10 mouse cellular contexts compared by ENCODE assay signal in genomic region chr2:32191872-32192507, GRCm38 (mm10). TPM values are rescaled to one million over a fixed set of nuclear protein-coding genes. Genes with fewer than 3 reads are reported as not detected.
DNase-seq lines count a peak whose midpoint lies in the region; ATAC-seq and TF ChIP-seq lines count a peak whose summit lies in the region.
"Had no signal": no experiment of that assay in that cellular context is flagged by ENCODE, and none has a peak within 500 bp of the region (broad histone marks: within the 10 kb centered on the region; RNA-seq: fewer than 3 reads in every experiment).

No protein-coding gene starts in this region.

- no peak for ATAC-seq in G1E (ENCODE audit: extremely low read depth, insufficient number of reproducible peaks, low FRiP score, poor library complexity, severe bottlenecking)

- 72% methylated on average over 18 of the region's 18 CpGs for WGBS in lung, adult 2 months

- H3K4me1 ChIP-seq in G1E (ENCODE audit: insufficient read depth, low read depth, low read length): peaks cover 18% of the 10 kb centered on the region
- H3K4me1 ChIP-seq in lung, adult 2 months (ENCODE audit: control insufficient read depth, insufficient read depth, low read length): peaks cover 5% of the 10 kb centered on the region
- H3K4me1 ChIP-seq: neural tube, embryonic 12.5 days had no signal

- no peaks in the 10 kb centered on the region for H3K27me3 ChIP-seq in G1E (ENCODE audit: insufficient read depth, low read length)
- no peaks in the 10 kb centered on the region for H3K27me3 ChIP-seq in splenic B cell, adult 2 months (ENCODE audit: control insufficient read depth, insufficient read depth, low read length, poor library complexity, severe bottlenecking)
- H3K27me3 ChIP-seq: embryonic facial prominence, embryonic 15.5 days; neural tube, embryonic 12.5 days had no signal

- DNase-seq in layer of hippocampus, postnatal 10 days (ENCODE audit: low spot score in 2 of 2): peak; percentile 48 to 60
- DNase-seq in layer of hippocampus, adult 11-12 months (ENCODE audit: low spot score): no peak
- peak; percentile 53 for DNase-seq in G1E (ENCODE audit: low spot score)
- peak; percentile 82 for DNase-seq in cerebellum, adult 9-10 months
- DNase-seq in heart, postnatal 4 days: peak; percentile 81
- DNase-seq in lung, adult 2 months: peak; percentile 64
- peak; percentile 80 for DNase-seq in splenic B cell, adult 2 months (ENCODE audit: low read depth, low spot score)
- no peak for DNase-seq in layer of hippocampus, adult 18-20 months (ENCODE audit: low spot score in 2 of 2)

- H3K4me3 ChIP-seq in G1E (ENCODE audit: low read depth, low read length): no peak overlapping the region
- H3K4me3 ChIP-seq in lung, adult 2 months (replicated peaks; ENCODE audit: extremely low read depth, low read depth, low read length): no peak overlapping the region
- H3K4me3 ChIP-seq: embryonic facial prominence, embryonic 15.5 days; neural tube, embryonic 12.5 days had no signal

- TF ChIP-seq POLR2A in lung, adult 2 months (IDR thresholded peaks at IDR 0.05; ENCODE audit: borderline replicate concordance, extremely low read depth, low read depth, low read length): no peak

- TF ChIP-seq CTCF in G1E (IDR thresholded peaks at IDR 0.05; ENCODE audit: low read depth, low read length): no peak
- TF ChIP-seq CTCF in lung, adult 2 months (IDR thresholded peaks at IDR 0.05; ENCODE audit: insufficient read depth, low read length): peak; percentile 67

- peaks cover 97% of the 10 kb centered on the region for H3K36me3 ChIP-seq in G1E (replicated peaks)
- peaks cover 13% of the 10 kb centered on the region for H3K36me3 ChIP-seq in splenic B cell, adult 2 months (ENCODE audit: control insufficient read depth, insufficient read depth, low read length, poor library complexity, severe bottlenecking)

- no peaks in the 10 kb centered on the region for H3K9me3 ChIP-seq in G1E (replicated peaks)
- H3K9me3 ChIP-seq: embryonic facial prominence, embryonic 15.5 days; neural tube, embryonic 12.5 days had no signal

RNA-seq across cellular contexts. Expression of gene Prrc2b, which starts 41.1 kb away (rescaled TPM):
- 100 to 1,000 TPM; 272 to 279 TPM for total RNA-seq in layer of hippocampus, postnatal 10 days (2021)
- total RNA-seq in G1E (2014; fragmentation: Nextera tagmentation): 147 and 160 TPM in 2 replicates
- 16.0 and 17.1 TPM in 2 replicates for total RNA-seq in G1E (2017)
- polyA plus RNA-seq in G1E (2012): 90.5 and 103 TPM in 2 replicates
- total RNA-seq in heart, postnatal 4 days (2021): 100 to 1,000 TPM; 138 to 145 TPM
- 67.9 and 68.5 TPM in 2 replicates for polyA plus RNA-seq in lung, adult 2 months (2012; rRNA removed)
- 100 to 1,000 TPM; 293 to 298 TPM for total RNA-seq in layer of hippocampus, adult 18-20 months (2021)

RNA-seq across cellular contexts. Expression of gene Pomt1, which starts 44.4 kb away (rescaled TPM):
- 10 to 100 TPM; 28.2 to 28.5 TPM for total RNA-seq in layer of hippocampus, postnatal 10 days (2021)
- 25.8 and 31.8 TPM in 2 replicates for total RNA-seq in G1E (2014; fragmentation: Nextera tagmentation)
- 15.0 and 17.7 TPM in 2 replicates for total RNA-seq in G1E (2017)
- polyA plus RNA-seq in G1E (2012): 12.3 and 12.8 TPM in 2 replicates
- total RNA-seq in heart, postnatal 4 days (2021): 10 to 100 TPM; 18.0 to 19.1 TPM
- 17.9 and 21.8 TPM in 2 replicates for polyA plus RNA-seq in lung, adult 2 months (2012; rRNA removed)
- total RNA-seq in layer of hippocampus, adult 18-20 months (2021): 10 to 100 TPM; 23.3 to 24.4 TPM

Comparison
In these comparisons a context has a peak if more than half of its experiments do, and no peak if none do; other contexts are left out.
1. DNase-seq: peak in layer of hippocampus, postnatal 10 days (2 of 2), G1E (single experiment), cerebellum, adult 9-10 months (single experiment), heart, postnatal 4 days (single experiment), lung, adult 2 months (single experiment) and splenic B cell, adult 2 months (single experiment); none in layer of hippocampus, adult 11-12 months (single experiment) and layer of hippocampus, adult 18-20 months (0 of 2).